Comparison of ENCODE assay signal across 24 mouse cellular contexts in the genomic region with DNA sequence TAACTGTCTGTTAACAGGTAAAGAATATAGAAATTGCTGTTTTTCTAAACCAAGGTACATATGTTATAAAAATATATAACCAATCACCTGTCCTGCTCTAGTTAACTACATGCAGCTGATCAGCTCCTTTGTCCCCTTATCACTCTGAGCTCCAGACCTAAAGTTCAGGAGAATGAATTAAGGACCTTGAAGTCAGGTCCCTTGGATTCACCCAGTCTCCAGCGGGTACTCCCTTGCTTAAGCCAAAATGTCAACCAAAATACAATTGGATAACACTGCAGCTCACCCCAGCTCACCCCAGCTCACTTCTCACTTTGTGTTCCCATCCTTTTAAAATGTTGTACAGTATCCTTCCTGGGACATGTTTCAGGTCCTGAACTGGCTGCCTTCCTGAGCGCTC. TPM values are rescaled to one million over a fixed set of nuclear protein-coding genes. Genes with fewer than 3 reads are reported as not detected.
DNase-seq lines count a peak whose midpoint lies in the region; ATAC-seq and TF ChIP-seq lines count a peak whose summit lies in the region.
"Had no signal": no experiment of that assay in that cellular context is flagged by ENCODE, and none has a peak within 500 bp of the region (broad histone marks: within the 10 kb centered on the region; RNA-seq: fewer than 3 reads in every experiment).

No protein-coding gene starts in this region.

- WGBS in liver, embryonic 13.5 days (ENCODE audit: insufficient replicate concordance), result 78% methylated on average over 2 of the region's 2 CpGs
- WGBS in liver, embryonic 12.5 days (ENCODE audit: insufficient replicate concordance), result 70% methylated on average over 2 of the region's 2 CpGs

- H3K27me3 ChIP-seq in liver, embryonic 13.5 days, result no peaks in the 10 kb centered on the region
- H3K27me3 ChIP-seq in liver, embryonic 12.5 days (replicated peaks), result no peaks in the 10 kb centered on the region
- no peaks in the 10 kb centered on the region for H3K27me3 ChIP-seq in myocyte (ENCODE audit: control insufficient read depth, insufficient read depth, insufficient read length)
- H3K27me3 ChIP-seq: embryonic facial prominence, embryonic 15.5 days; forebrain, embryonic 15.5 days; heart, embryonic 12.5 days; hindbrain, embryonic 15.5 days had no signal

- in situ Hi-C loops in ES-E14 (cut with MboI; ENCODE audit: low sequenced_read_pairs in 2 of 2, unreplicated experiment in 2 of 2), result no loop called here

- peaks cover 30% of the 10 kb centered on the region for H3K79me2 ChIP-seq in myocyte (ENCODE audit: control insufficient read depth, insufficient read depth)

- no peak for ATAC-seq in liver, embryonic 13.5 days (ENCODE audit: low read depth)
- no peak for ATAC-seq in liver, embryonic 12.5 days
- ATAC-seq in monocyte, adult 5-6 weeks (replicated peaks; ENCODE audit: insufficient number of reproducible peaks, low FRiP score, low TSS enrichment, poor library complexity, severe bottlenecking), result no peak
- ATAC-seq: CD4-positive, CD25-positive, alpha-beta regulatory T cell, adult 4 months; forebrain, embryonic 15.5 days had no signal

- H3K36me3 ChIP-seq in liver, embryonic 13.5 days, result no peaks in the 10 kb centered on the region; the same call in 1 of the 2 replicates
- H3K36me3 ChIP-seq in liver, embryonic 12.5 days, result peaks cover 7% of the 10 kb centered on the region; the same call in 1 of the 2 replicates
- H3K36me3 ChIP-seq in ES-E14 (ENCODE audit: control insufficient read depth, insufficient read depth, low read length, poor library complexity, severe bottlenecking), result no peaks in the 10 kb centered on the region; the same call in 1 of the 2 replicates
- no peaks in the 10 kb centered on the region for H3K36me3 ChIP-seq in myocyte (ENCODE audit: control insufficient read depth, insufficient read depth)
- H3K36me3 ChIP-seq: embryonic facial prominence, embryonic 15.5 days; forebrain, embryonic 15.5 days; heart, embryonic 12.5 days; hindbrain, embryonic 15.5 days had no signal

- DNase-seq in heart, adult 11 months, result peak; percentile 71
- no peak for DNase-seq in heart, adult 9 months (ENCODE audit: low spot score in 2 of 2)
- no peak for DNase-seq in liver, embryonic 13.5 days
- DNase-seq in ES-E14 (ENCODE audit: low read depth, low spot score), result no peak
- DNase-seq: adrenal gland, adult 8-10 months; adrenal gland, postnatal 36 days; B cell, adult 2 months; cerebellum, adult 2 months; gastrocnemius, postnatal 36 days; heart, adult 18-20 months had no signal

- H3K4me3 ChIP-seq in liver, embryonic 13.5 days (replicated peaks), result no peak overlapping the region
- no peak overlapping the region for H3K4me3 ChIP-seq in liver, embryonic 12.5 days
- peak overlapping the region in 1 of 2 experiments; percentile 88; a peak in 1 of 4 replicates for H3K4me3 ChIP-seq in ES-E14 (ENCODE audit: insufficient read depth in 1 of 2, low read depth in 1 of 2, low read length in 2 of 2, poor library complexity in 1 of 2, severe bottlenecking in 1 of 2)
- H3K4me3 ChIP-seq in myocyte, result no peak overlapping the region
- H3K4me3 ChIP-seq: embryonic facial prominence, embryonic 15.5 days; forebrain, embryonic 15.5 days; heart, embryonic 12.5 days; hindbrain, embryonic 15.5 days had no signal

- 0 out of 2 replicates have a peak overlapping the region, but pooled peaks have one; percentile 45 for H3K27ac ChIP-seq in liver, embryonic 13.5 days
- no peak overlapping the region for H3K27ac ChIP-seq in liver, embryonic 12.5 days
- no peak overlapping the region for H3K27ac ChIP-seq in ES-E14 (ENCODE audit: insufficient read depth, low read depth, low read length, poor library complexity, severe bottlenecking)
- H3K27ac ChIP-seq: embryonic facial prominence, embryonic 15.5 days; forebrain, embryonic 15.5 days; hindbrain, embryonic 15.5 days had no signal

- no peaks in the 10 kb centered on the region for H3K9me3 ChIP-seq in liver, embryonic 13.5 days (replicated peaks)
- no peaks in the 10 kb centered on the region for H3K9me3 ChIP-seq in liver, embryonic 12.5 days (replicated peaks)
- H3K9me3 ChIP-seq in ES-E14 (ENCODE audit: control insufficient read depth, insufficient read depth, low read depth, low read length), result no peaks in the 10 kb centered on the region
- H3K9me3 ChIP-seq: embryonic facial prominence, embryonic 15.5 days; forebrain, embryonic 15.5 days; heart, embryonic 12.5 days; hindbrain, embryonic 15.5 days had no signal

- no peak overlapping the region for H3K9ac ChIP-seq in liver, embryonic 13.5 days
- H3K9ac ChIP-seq in liver, embryonic 12.5 days, result no peak overlapping the region
- H3K9ac ChIP-seq in ES-E14 (ENCODE audit: insufficient read depth, low read depth, low read length, poor library complexity, severe bottlenecking), result peak overlapping the region; percentile 33; the same call in 1 of the 2 replicates
- H3K9ac ChIP-seq: embryonic facial prominence, embryonic 15.5 days; forebrain, embryonic 15.5 days; heart, embryonic 12.5 days; hindbrain, embryonic 15.5 days had no signal

- H3K4me1 ChIP-seq in liver, embryonic 13.5 days (replicated peaks), result peaks cover 38% of the 10 kb centered on the region
- peaks cover 30% of the 10 kb centered on the region for H3K4me1 ChIP-seq in liver, embryonic 12.5 days
- peaks cover 0 to 17% of the 10 kb centered on the region in 2 experiments; a peak in 3 of 4 replicates for H3K4me1 ChIP-seq in ES-E14 (ENCODE audit: control insufficient read depth in 2 of 2, insufficient read depth in 2 of 2, low read length in 2 of 2, poor library complexity in 1 of 2)

- H3K4me2 ChIP-seq in liver, embryonic 13.5 days, result no peak overlapping the region
- no peak overlapping the region for H3K4me2 ChIP-seq in liver, embryonic 12.5 days
- H3K4me2 ChIP-seq in myocyte (ENCODE audit: low read depth), result peak overlapping the region; percentile 96
- H3K4me2 ChIP-seq: embryonic facial prominence, embryonic 15.5 days; forebrain, embryonic 15.5 days had no signal

- no peak overlapping the region for H3ac ChIP-seq in myocyte (ENCODE audit: control insufficient read depth, insufficient read length)

- TF ChIP-seq POLR2A in myocyte (IDR thresholded peaks at IDR 0.05; ENCODE audit: insufficient read length, low read depth), result no peak

TF ChIP-seq in ES-E14, 5 proteins besides CTCF, POLR2A, EP300 and RAD21:
- TF ChIP-seq ZC3H11A (IDR thresholded peaks at IDR 0.05; ENCODE audit: borderline replicate concordance, low read depth, low read length) (no peak), MAFK (IDR thresholded peaks at IDR 0.05; ENCODE audit: insufficient read depth, low read depth, low read length) (no peak), HCFC1 (IDR thresholded peaks at IDR 0.05; ENCODE audit: borderline replicate concordance, insufficient read depth, low read length) (no peak), ZNF384 (IDR thresholded peaks at IDR 0.05; ENCODE audit: low read depth, low read length) (no peak), CHD2 (IDR thresholded peaks at IDR 0.05; ENCODE audit: low read depth, low read length) (no peak)

TF ChIP-seq in myocyte, 11 proteins besides CTCF, POLR2A, EP300 and RAD21:
- TF ChIP-seq MYOD1 (IDR thresholded peaks at IDR 0.05; ENCODE audit: control insufficient read depth in 1 of 3, insufficient read length in 2 of 3, low read depth in 2 of 3) (no peak), POLR2AphosphoS2 (IDR thresholded peaks at IDR 0.05; ENCODE audit: insufficient read length, low read depth) (no peak), MAX (IDR thresholded peaks at IDR 0.05; ENCODE audit: low read depth) (no peak), SRF (IDR thresholded peaks at IDR 0.05; ENCODE audit: control insufficient read depth, insufficient read length, low read depth) (no peak), REST (IDR thresholded peaks at IDR 0.05; ENCODE audit: insufficient read depth, insufficient read length) (no peak), USF1 (IDR thresholded peaks at IDR 0.05; ENCODE audit: low read depth) (no peak), TCF3 (IDR thresholded peaks at IDR 0.05; ENCODE audit: insufficient read length, low read depth) (no peak), CEBPB (IDR thresholded peaks at IDR 0.05; ENCODE audit: insufficient read depth, poor library complexity, severe bottlenecking) (no peak), E2F4 (IDR thresholded peaks at IDR 0.05; ENCODE audit: insufficient read depth) (no peak), TCF12 (IDR thresholded peaks at IDR 0.05; ENCODE audit: insufficient read depth, poor library complexity, severe bottlenecking) (no peak), MYOG (IDR thresholded peaks at IDR 0.05; ENCODE audit: control insufficient read depth in 1 of 3, insufficient read depth in 1 of 3, insufficient read length in 2 of 3, low read depth in 2 of 3) (no peak)

RNA-seq across cellular contexts. Expression of a gene that starts 1.5 kb away (rescaled TPM):
- polyA plus RNA-seq in liver, embryonic 13.5 days (2015; fragmentation: Nextera tagmentation; extraction: Ambion mirVana), result 111 and 125 TPM in 2 replicates
- 135 and 142 TPM in 2 replicates for polyA plus RNA-seq in liver, embryonic 12.5 days (2016; fragmentation: Nextera tagmentation; extraction: Ambion mirVana)
- total RNA-seq in ES-E14 (2012; rRNA removed), result 182 and 198 TPM in 2 replicates
- polyA plus RNA-seq in myocyte (2012; fragmentation: generic; extraction: Trizol), result 31.8 TPM
- 16.1 to 31.0 TPM (median 19.5 TPM) in 3 replicates for total RNA-seq in monocyte, adult 5-6 weeks (2017)

RNA-seq across cellular contexts. Expression of a gene that starts 7.0 kb away (rescaled TPM):
- polyA plus RNA-seq in liver, embryonic 13.5 days (2015; fragmentation: Nextera tagmentation; extraction: Ambion mirVana), result 0.10 and 0.13 TPM in 2 replicates
- polyA plus RNA-seq in liver, embryonic 12.5 days (2016; fragmentation: Nextera tagmentation; extraction: Ambion mirVana), result 0.25 TPM in 1 of 2 replicates, not detected in the other
- 1.8 and 2.0 TPM in 2 replicates for total RNA-seq in ES-E14 (2012; rRNA removed)
- polyA plus RNA-seq in myocyte (2012; fragmentation: generic; extraction: Trizol), result not detected
- 1.3 TPM in 1 of 3 replicates, not detected in the others for total RNA-seq in monocyte, adult 5-6 weeks (2017)
- total RNA-seq: adrenal gland, adult 8-10 months; adrenal gland, postnatal 36 days; gastrocnemius, adult 8-10 months; gastrocnemius, postnatal 36 days; heart, adult 18-20 months; heart, postnatal 25 days had no signal
- polyA plus RNA-seq: CD4-positive, CD25-positive, alpha-beta regulatory T cell, adult 4 months; cerebellum, adult 2 months; embryonic facial prominence, embryonic 11.5 days; embryonic facial prominence, embryonic 15.5 days; forebrain, embryonic 11.5 days; forebrain, embryonic 15.5 days; heart, embryonic 16.5 days; hindbrain, embryonic 11.5 days; hindbrain, embryonic 15.5 days had no signal
